12 mouse cellular contexts compared by ENCODE assay signal in the genomic region with DNA sequence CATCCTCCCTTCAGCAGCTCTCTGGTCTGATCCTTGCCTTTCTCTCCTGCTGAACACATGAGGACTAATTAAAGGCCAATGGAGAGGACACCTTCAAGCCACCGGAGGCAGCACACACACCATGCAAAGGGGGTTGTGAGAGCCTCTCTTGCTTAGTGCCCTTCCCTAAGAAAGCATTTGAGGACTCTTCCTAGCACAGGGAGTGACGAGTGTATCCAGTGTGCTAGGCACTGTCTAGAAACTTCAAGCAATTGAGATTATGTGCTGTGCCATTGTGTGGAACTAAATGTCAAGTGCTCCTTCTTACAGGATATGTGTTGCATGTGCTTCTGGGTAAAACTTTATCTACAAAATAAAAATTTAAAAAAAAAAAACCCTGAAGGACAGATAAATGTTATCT.
"Had no signal": no experiment of that assay in that cellular context is flagged by ENCODE, and none has a peak within 500 bp of the region (broad histone marks: within the 10 kb centered on the region; RNA-seq: fewer than 3 reads in every experiment).

No protein-coding gene starts in this region.

- H3K4me3 ChIP-seq: left cerebral cortex, adult 2 months; limb, embryonic 15.5 days; liver, embryonic 12.5 days; megakaryocyte, embryonic 14.5 days; midbrain, embryonic 12.5 days had no signal

- H3K27me3 ChIP-seq: limb, embryonic 15.5 days; liver, embryonic 12.5 days had no signal

- H3K36me3 ChIP-seq: limb, embryonic 15.5 days; liver, embryonic 12.5 days; midbrain, embryonic 12.5 days had no signal

- H3K9me3 ChIP-seq: limb, embryonic 15.5 days; liver, embryonic 12.5 days; megakaryocyte, embryonic 14.5 days; midbrain, embryonic 12.5 days had no signal

- H3K9ac ChIP-seq: limb, embryonic 15.5 days; liver, embryonic 12.5 days; lung, embryonic 14.5 days; midbrain, embryonic 12.5 days had no signal

- H3K4me1 ChIP-seq: limb, embryonic 15.5 days; liver, embryonic 12.5 days; megakaryocyte, embryonic 14.5 days; midbrain, embryonic 12.5 days had no signal

- H3K4me2 ChIP-seq: limb, embryonic 15.5 days; liver, embryonic 12.5 days; lung, embryonic 14.5 days; midbrain, embryonic 12.5 days had no signal

- H3K27ac ChIP-seq: left cerebral cortex, adult 2 months; limb, embryonic 15.5 days; liver, embryonic 12.5 days; midbrain, embryonic 12.5 days had no signal

- DNase-seq: kidney, adult 11 months; kidney, postnatal 10 days; kidney, postnatal 4 days; lung, embryonic 14.5 days; lung, postnatal 4 days; right cerebral cortex, postnatal 25 days had no signal

- ATAC-seq: liver, embryonic 12.5 days; midbrain, embryonic 16.5 days had no signal
